Mouse (Mus musculus): ENCODE data around the gene Dscaml1. TPM values are rescaled to one million over a fixed set of nuclear protein-coding genes. Genes with fewer than 3 reads are reported as not detected.
"Not testable (repeated sequence)": the region's sequence is repeated elsewhere in the genome, so short reads cannot be mapped to it uniquely, and the experiment has no call there.

Dscaml1 gene
- polyA plus RNA-seq, 1 experiment from 2014 or later = 0.79 TPM

- 79% methylated on average over 6 of the region's 6 CpGs for WGBS
- Histone ChIP-seq H3K9me3 (no peaks in the 10 kb centered on the region), H3K4me3 (no peak overlapping the region), H3K27ac (no peak overlapping the region), H3K4me1 (no peaks in the 10 kb centered on the region), H3K36me3 (replicated peaks) (peaks cover 94% of the 10 kb centered on the region), H3K27me3 (ENCODE audit: poor library complexity, severe bottlenecking) (no peaks in the 10 kb centered on the region)
- no peak for DNase-seq (ENCODE audit: extremely low spot score, low spot score)
These were observed 347.7 kb downstream of the Dscaml1 start for GRCm38 (mm10) chr9:45774088-45774487.

GRCm38 (mm10) chr9:45776176-45776575 lies 349.7 kb downstream of the Dscaml1 start:
- H3K4me1 ChIP-seq = not testable (repeated sequence)
- peaks cover 85% of the 10 kb centered on the region for H3K36me3 ChIP-seq (replicated peaks)

GRCm38 (mm10) chr9:45779201-45779600 lies 352.8 kb downstream of the Dscaml1 start:
- 0 out of 2 replicates have a peak overlapping the region, but pooled peaks have one; percentile 15 for H3K27ac ChIP-seq
- 76% methylated on average over 6 of the region's 6 CpGs for WGBS
- H3K36me3 ChIP-seq (replicated peaks) = peaks cover 66% of the 10 kb centered on the region

More at GRCm38 (mm10) chr9:45776176-45776575, 349.7 kb downstream of the Dscaml1 start:
- WGBS = 82% methylated on average over 3 of the region's 3 CpGs
- H3K27me3 ChIP-seq (ENCODE audit: poor library complexity, severe bottlenecking); H3K9me3 ChIP-seq; H3K27ac ChIP-seq; H3K4me3 ChIP-seq; DNase-seq (ENCODE audit: extremely low spot score, low spot score): not testable (repeated sequence)

GRCm38 (mm10) chr9:45783249-45784069 lies 357.0 kb downstream of the Dscaml1 start:
- Histone ChIP-seq H3K27me3 (ENCODE audit: poor library complexity, severe bottlenecking) (no peaks in the 10 kb centered on the region), H3K9me3 (no peaks in the 10 kb centered on the region), H3K27ac (no peak overlapping the region), H3K36me3 (replicated peaks) (peaks cover 58% of the 10 kb centered on the region), H3K4me1 (no peaks in the 10 kb centered on the region), H3K4me3 (no peak overlapping the region)
- no peak for DNase-seq (ENCODE audit: extremely low spot score, low spot score)
- WGBS = 91% methylated on average over 12 of the region's 12 CpGs

More at GRCm38 (mm10) chr9:45779201-45779600, 352.8 kb downstream of the Dscaml1 start:
- no peak overlapping the region for H3K4me3 ChIP-seq
- no peaks in the 10 kb centered on the region for H3K27me3 ChIP-seq (ENCODE audit: poor library complexity, severe bottlenecking)
- H3K4me1 ChIP-seq = no peaks in the 10 kb centered on the region
- DNase-seq (ENCODE audit: extremely low spot score, low spot score) = no peak
- H3K9me3 ChIP-seq = no peaks in the 10 kb centered on the region

DNA sequence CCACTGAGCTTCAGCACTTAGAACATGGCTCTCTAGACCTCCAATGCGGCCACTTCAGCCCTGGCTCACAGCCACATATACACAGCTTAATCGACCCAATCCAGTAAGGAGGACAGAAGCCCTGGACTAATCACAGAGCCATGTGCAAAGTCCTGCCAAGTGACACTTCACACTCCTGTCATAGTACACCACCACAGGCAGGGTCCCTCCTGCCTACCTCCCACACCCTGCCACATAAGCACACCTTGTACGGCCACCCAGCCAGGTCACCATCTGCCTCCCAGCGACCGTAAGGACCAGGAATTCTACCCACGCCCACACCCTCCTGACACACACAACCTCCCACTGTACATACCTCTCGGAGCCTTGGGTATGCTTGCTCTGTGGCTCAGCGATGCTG lies 360.6 kb downstream of the Dscaml1 start:
- Histone ChIP-seq H3K27me3 (ENCODE audit: poor library complexity, severe bottlenecking) (no peaks in the 10 kb centered on the region), H3K4me3 (no peak overlapping the region)
- WGBS = 93% methylated on average over 8 of the region's 8 CpGs

DNA sequence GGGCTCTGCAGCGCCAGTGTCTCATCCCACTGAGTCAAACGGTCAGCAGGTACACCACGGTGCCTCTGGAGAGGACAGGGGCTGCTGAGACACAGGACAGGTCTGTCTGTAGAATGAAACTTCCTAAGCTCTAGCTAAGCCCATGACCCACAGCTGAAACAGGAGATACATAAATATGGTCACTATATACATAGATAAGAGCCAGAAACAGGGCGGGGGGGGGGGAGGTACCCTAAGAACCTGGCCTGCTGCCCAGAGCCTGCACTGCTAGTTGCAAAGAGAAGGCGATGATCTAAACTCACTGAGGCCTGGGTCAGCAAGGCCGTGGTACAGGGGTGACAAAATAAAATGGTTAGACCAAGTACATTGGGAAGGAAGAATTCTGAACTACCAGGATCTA lies 361.1 kb downstream of the Dscaml1 start:
- Histone ChIP-seq H3K27ac (no peak overlapping the region), H3K27me3 (ENCODE audit: poor library complexity, severe bottlenecking) (no peaks in the 10 kb centered on the region), H3K9me3 (no peaks in the 10 kb centered on the region), H3K36me3 (replicated peaks) (peaks cover 74% of the 10 kb centered on the region), H3K4me1 (peaks cover 19% of the 10 kb centered on the region), H3K4me3 (no peak overlapping the region)
- DNase-seq (ENCODE audit: extremely low spot score, low spot score) = no peak
- 91% methylated on average over 6 of the region's 6 CpGs for WGBS

More for the DNA sequence above, 360.6 kb downstream of the Dscaml1 start:
- no peak for DNase-seq (ENCODE audit: extremely low spot score, low spot score)
- H3K4me1 ChIP-seq = peaks cover 14% of the 10 kb centered on the region
- no peaks in the 10 kb centered on the region for H3K9me3 ChIP-seq
- no peak overlapping the region for H3K27ac ChIP-seq
- H3K36me3 ChIP-seq (replicated peaks) = peaks cover 69% of the 10 kb centered on the region

DNA sequence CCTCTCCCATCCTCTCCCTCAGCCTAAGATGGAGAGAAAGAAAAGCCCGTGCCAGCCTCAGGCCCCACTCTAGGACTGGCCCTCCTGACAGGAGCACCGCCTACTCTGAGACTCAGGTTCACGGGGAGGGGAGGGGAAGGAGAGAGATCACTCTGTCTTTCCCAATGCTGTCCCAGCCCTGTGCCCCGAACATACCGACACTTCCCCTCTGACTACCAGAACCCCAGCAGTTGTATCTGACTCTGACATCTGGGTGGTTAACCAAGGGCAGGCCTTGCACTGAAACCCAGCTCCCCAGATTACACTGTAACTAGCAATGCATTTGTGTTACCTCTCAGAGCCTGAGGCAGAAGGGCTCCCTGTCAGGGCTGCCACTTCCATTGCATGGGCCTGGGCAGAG lies 362.0 kb downstream of the Dscaml1 start:
- 59% methylated on average over 5 of the region's 5 CpGs for WGBS
- no peaks in the 10 kb centered on the region for H3K9me3 ChIP-seq
- 0 out of 2 replicates have a peak overlapping the region, but pooled peaks have one; percentile 31 for H3K27ac ChIP-seq
- peaks cover 82% of the 10 kb centered on the region for H3K36me3 ChIP-seq (replicated peaks)
- H3K27me3 ChIP-seq (ENCODE audit: poor library complexity, severe bottlenecking) = no peaks in the 10 kb centered on the region
- no peak overlapping the region for H3K4me3 ChIP-seq
- DNase-seq (ENCODE audit: extremely low spot score, low spot score) = no peak
- peaks cover 22% of the 10 kb centered on the region for H3K4me1 ChIP-seq

DNA sequence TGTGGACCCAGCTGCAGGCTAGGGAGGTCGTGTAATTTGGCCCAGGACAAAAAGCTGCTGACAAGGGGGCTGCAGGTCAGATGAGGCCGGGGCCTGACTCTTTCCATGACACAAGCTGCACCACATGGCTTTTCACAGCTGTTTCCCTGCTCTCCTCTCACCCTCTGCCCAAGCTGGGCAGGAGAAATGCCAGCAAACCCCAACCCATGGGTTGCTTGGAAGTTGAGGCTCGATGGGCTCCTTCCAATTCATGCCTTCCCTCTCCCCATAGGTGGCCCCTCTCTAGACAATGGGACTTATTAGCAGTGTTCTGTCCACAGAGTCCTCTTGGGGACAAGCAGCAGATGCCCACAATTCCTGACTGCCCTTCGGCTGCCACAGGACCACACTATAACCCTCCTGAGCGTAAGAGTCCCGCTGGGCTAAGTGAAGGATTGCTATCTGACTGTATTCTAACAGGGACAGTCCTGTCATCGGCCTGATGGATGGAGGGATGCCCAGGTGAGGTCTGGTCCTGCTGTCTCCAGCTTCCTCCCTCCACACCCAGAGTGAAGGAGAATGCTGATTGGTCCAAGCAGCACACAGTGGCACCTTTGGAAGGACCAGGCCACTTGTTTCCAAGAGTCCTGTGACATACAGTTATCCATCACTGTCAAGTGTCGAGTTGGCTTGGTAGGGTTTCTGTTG lies 365.2 kb downstream of the Dscaml1 start:
- H3K27ac ChIP-seq = 0 out of 2 replicates have a peak overlapping the region, but pooled peaks have one; percentile 30

DNA sequence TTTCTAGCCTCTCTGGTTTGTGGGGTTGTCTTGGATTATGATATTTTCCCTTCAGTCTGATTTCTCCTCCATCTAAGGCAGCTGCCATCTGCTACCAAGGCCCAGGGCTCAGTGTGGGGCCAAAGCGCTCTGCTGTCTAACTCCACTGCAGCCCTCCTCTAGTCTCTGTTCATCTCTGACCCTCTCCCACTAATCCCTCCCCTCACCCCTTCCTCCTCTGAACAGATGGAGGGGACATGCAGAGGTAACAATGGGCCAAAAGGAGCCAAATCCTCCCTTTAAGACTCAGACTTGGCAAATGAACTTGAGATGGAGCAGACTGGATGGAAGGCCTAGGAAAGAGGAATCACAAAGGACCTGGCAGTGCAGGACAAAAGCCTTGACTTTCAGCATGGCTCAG lies 365.8 kb downstream of the Dscaml1 start:
- DNase-seq (ENCODE audit: extremely low spot score, low spot score) = no peak
- 94% methylated on average over 1 of the region's 1 CpGs for WGBS

More for the DNA sequence above, 365.2 kb downstream of the Dscaml1 start:
- no peak overlapping the region for H3K4me3 ChIP-seq
- no peak for DNase-seq (ENCODE audit: extremely low spot score, low spot score)
- H3K27me3 ChIP-seq (ENCODE audit: poor library complexity, severe bottlenecking) = no peaks in the 10 kb centered on the region
- H3K36me3 ChIP-seq (replicated peaks) = peaks cover 80% of the 10 kb centered on the region
- 84% methylated on average over 8 of the region's 8 CpGs for WGBS
- H3K9me3 ChIP-seq = no peaks in the 10 kb centered on the region
- peaks cover 22% of the 10 kb centered on the region for H3K4me1 ChIP-seq

DNA sequence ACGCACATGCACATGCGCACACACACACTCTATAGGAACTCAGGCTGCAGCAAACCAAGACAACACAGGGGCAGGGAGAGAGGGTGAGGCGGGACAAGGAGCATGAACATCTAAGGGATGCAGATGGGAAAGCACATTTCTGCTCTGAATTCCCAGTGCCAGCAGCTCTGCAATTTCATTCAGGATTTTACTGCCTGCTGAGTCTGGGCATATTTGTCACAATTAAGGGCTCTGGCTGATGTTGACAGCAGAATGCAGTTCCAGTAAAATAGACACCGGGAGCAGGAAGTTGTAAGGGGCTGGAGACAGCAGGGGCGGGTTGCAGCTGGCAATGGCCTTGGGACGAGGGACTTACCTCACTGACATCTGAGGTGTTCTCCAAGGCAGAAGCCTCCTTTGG lies 367.3 kb downstream of the Dscaml1 start:
- peaks cover 68% of the 10 kb centered on the region for H3K36me3 ChIP-seq (replicated peaks)
- H3K9me3 ChIP-seq = no peaks in the 10 kb centered on the region
- no peak for DNase-seq (ENCODE audit: extremely low spot score, low spot score)
- H3K27me3 ChIP-seq (ENCODE audit: poor library complexity, severe bottlenecking) = no peaks in the 10 kb centered on the region
- H3K4me1 ChIP-seq = peaks cover 32% of the 10 kb centered on the region
- no peak overlapping the region for H3K4me3 ChIP-seq
- H3K27ac ChIP-seq = no peak overlapping the region
- 92% methylated on average over 6 of the region's 6 CpGs for WGBS

More for the DNA sequence above, 365.8 kb downstream of the Dscaml1 start:
- Histone ChIP-seq H3K27ac (peak overlapping the region; percentile 49; the same call in 1 of the 2 replicates), H3K9me3 (no peaks in the 10 kb centered on the region), H3K27me3 (ENCODE audit: poor library complexity, severe bottlenecking) (no peaks in the 10 kb centered on the region), H3K36me3 (replicated peaks) (peaks cover 75% of the 10 kb centered on the region), H3K4me1 (peaks cover 22% of the 10 kb centered on the region), H3K4me3 (no peak overlapping the region)

DNA sequence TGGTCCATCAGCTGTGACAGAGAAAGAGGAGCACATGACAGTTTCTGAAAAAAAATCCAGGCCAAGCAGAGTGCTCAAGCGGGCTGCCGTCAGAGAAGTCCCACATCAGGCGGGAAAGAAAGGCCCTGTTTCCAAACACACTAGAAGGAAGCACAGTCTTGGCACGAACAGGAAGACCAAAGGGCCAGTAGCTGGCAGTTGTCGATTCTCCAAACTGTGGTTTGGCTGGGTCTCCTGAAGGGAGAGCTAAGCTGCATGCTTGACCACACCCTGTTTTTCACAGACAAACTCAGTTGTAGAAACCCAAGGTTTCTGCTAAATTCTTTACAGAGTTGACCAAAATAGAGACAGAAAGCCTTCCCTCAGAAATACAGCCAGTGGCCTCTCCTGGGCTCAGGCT lies 369.3 kb downstream of the Dscaml1 start:
- H3K4me1 ChIP-seq = peaks cover 29% of the 10 kb centered on the region
- WGBS = 92% methylated on average over 5 of the region's 5 CpGs
- H3K9me3 ChIP-seq = no peaks in the 10 kb centered on the region
- DNase-seq (ENCODE audit: extremely low spot score, low spot score) = no peak
- no peak overlapping the region for H3K27ac ChIP-seq
- H3K27me3 ChIP-seq (ENCODE audit: poor library complexity, severe bottlenecking) = no peaks in the 10 kb centered on the region
- peaks cover 56% of the 10 kb centered on the region for H3K36me3 ChIP-seq (replicated peaks)
- no peak overlapping the region for H3K4me3 ChIP-seq

DNA sequence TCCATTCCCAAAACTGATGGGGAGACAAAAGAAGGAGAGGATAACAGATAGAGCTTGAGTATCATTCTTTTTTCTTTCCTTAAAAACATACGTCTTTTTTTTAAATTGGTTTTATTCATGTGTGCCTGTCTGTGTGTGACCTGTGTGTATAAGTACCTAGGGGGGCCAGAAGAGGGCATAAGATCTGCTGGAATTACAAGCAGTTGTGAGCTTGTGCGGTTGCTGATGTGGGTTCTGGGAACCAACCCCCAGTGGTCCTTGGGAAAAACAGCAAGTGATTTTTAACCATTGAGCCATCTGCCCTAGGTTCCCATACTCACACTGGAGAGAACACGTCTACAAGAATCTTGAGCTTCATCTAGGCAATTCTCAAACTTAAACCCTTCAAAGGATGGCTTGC lies 370.8 kb downstream of the Dscaml1 start:
- Histone ChIP-seq H3K9me3 (no peaks in the 10 kb centered on the region), H3K4me3 (no peak overlapping the region), H3K27ac (no peak overlapping the region), H3K36me3 (replicated peaks) (peaks cover 58% of the 10 kb centered on the region), H3K27me3 (ENCODE audit: poor library complexity, severe bottlenecking) (no peaks in the 10 kb centered on the region), H3K4me1 (peaks cover 23% of the 10 kb centered on the region)
- no peak for DNase-seq (ENCODE audit: extremely low spot score, low spot score)
- WGBS = 81% methylated on average over 3 of the region's 3 CpGs

All from forebrain, embryonic 10.5 days (tissue).